Mouse (Mus musculus): ENCODE measurements around the gene Tlr13. TPM values are rescaled to one million over a fixed set of nuclear protein-coding genes. Genes with fewer than 3 reads are reported as not detected.

Tlr13 gene
- total and polyA plus RNA-seq, 3 experiments = not detected

DNA sequence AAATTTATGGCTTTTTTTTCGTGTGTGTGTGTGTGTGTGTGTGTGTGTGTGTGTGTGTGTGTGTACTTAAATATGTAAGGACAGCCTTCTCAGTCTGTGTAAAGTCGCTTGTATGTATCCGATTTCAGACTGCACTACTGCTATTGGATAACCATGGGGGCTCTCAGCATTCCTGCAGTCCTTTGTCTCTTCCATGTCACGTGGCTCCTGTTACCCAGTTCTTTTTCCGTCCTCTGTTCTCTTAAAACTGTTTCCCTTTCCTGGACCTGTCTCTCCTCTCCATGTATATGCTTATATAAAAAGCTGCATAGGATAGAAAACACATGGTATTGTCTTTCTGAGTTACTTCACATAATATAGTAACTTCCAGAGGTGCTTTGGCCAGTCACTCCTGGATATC, 42.7 kb downstream of the Tlr13 start:
- no peak overlapping the region for H3K27ac ChIP-seq (ENCODE audit: control insufficient read depth, low read depth, low read length)
- no peaks in the 10 kb centered on the region for H3K27me3 ChIP-seq (ENCODE audit: control insufficient read depth in 1 of 2, insufficient read depth in 2 of 2, low read length in 2 of 2)
- H3K9ac ChIP-seq (ENCODE audit: control insufficient read depth, low read depth, low read length, poor library complexity, severe bottlenecking) = peak overlapping the region; percentile 88; the same call in 1 of the 2 replicates
- H3K9me3 ChIP-seq (replicated peaks; ENCODE audit: insufficient read depth, low read length) = no peaks in the 10 kb centered on the region
- no peak for DNase-seq (ENCODE audit: low read depth, low spot score)
- peaks cover 35% of the 10 kb centered on the region for H3K79me2 ChIP-seq (ENCODE audit: control insufficient read depth, insufficient read depth, low read length, poor library complexity)
- peaks cover 8 to 17% of the 10 kb centered on the region in 2 experiments; a peak in 3 of 4 replicates for H3K36me3 ChIP-seq (ENCODE audit: control insufficient read depth in 1 of 2, insufficient read depth in 2 of 2, low read length in 2 of 2)
- TF ChIP-seq ETS1 (IDR thresholded peaks at IDR 0.05; ENCODE audit: low read depth, low read length) (no peak), ZKSCAN1 (IDR thresholded peaks at IDR 0.05; ENCODE audit: low read depth, low read length) (no peak), POLR2A (IDR thresholded peaks at IDR 0.05; ENCODE audit: control insufficient read depth in 1 of 2, insufficient read depth in 1 of 2, low read depth in 1 of 2, low read length in 2 of 2, poor library complexity in 1 of 2) (no peak)
- H3K4me1 ChIP-seq (ENCODE audit: control insufficient read depth in 1 of 2, insufficient read depth in 2 of 2, low read length in 2 of 2) = peaks cover 0 to 13% of the 10 kb centered on the region in 2 experiments; a peak in 3 of 4 replicates
- no peak overlapping the region; a peak in 1 of 4 replicates for H3K4me3 ChIP-seq (ENCODE audit: control insufficient read depth in 1 of 2, insufficient read depth in 1 of 2, low read depth in 2 of 2, low read length in 2 of 2)

DNA sequence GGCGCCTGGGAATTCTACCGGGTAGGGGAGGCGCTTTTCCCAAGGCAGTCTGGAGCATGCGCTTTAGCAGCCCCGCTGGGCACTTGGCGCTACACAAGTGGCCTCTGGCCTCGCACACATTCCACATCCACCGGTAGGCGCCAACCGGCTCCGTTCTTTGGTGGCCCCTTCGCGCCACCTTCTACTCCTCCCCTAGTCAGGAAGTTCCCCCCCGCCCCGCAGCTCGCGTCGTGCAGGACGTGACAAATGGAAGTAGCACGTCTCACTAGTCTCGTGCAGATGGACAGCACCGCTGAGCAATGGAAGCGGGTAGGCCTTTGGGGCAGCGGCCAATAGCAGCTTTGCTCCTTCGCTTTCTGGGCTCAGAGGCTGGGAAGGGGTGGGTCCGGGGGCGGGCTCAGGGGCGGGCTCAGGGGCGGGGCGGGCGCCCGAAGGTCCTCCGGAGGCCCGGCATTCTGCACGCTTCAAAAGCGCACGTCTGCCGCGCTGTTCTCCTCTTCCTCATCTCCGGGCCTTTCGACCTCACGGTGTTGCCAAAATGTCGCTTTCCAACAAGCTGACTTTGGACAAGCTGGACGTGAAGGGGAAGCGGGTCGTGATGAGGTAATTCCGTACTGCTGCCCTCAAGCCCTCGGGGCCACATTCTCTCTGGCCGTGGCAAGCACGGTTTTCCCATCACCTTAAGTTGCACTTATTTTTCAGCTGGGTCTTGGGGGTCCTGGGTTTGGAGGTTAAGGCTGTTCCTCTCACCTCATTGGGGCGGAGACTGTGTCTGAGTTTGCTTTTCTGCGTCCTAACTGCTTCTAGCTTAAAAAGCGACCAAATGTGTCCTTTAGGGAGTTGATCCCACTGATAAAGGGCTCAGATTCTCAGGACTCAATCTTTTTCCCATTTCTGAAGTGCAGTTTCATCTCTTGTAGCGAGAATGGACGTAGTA, 44.0 kb downstream of the Tlr13 start, which contains the start of gene Pgk1:
TSS of gene Pgk1 (plus strand) at position 388 of the 937 bp plus-strand sequence.
- no peaks in the 10 kb centered on the region for H3K27me3 ChIP-seq (ENCODE audit: control insufficient read depth in 1 of 2, insufficient read depth in 2 of 2, low read length in 2 of 2)
- DNase-seq (ENCODE audit: low read depth, low spot score) = peak; percentile 96
- peaks cover 42% of the 10 kb centered on the region for H3K79me2 ChIP-seq (ENCODE audit: control insufficient read depth, insufficient read depth, low read length, poor library complexity)
- peaks cover 0 to 13% of the 10 kb centered on the region in 2 experiments; a peak in 3 of 4 replicates for H3K4me1 ChIP-seq (ENCODE audit: control insufficient read depth in 1 of 2, insufficient read depth in 2 of 2, low read length in 2 of 2)
- peak within 1 kb of the TSS; percentile 63 for H3K27ac ChIP-seq (ENCODE audit: control insufficient read depth, low read depth, low read length)
- peak within 1 kb of the TSS; percentile 88 for H3K9ac ChIP-seq (ENCODE audit: control insufficient read depth, low read depth, low read length, poor library complexity, severe bottlenecking)
- H3K9me3 ChIP-seq (replicated peaks; ENCODE audit: insufficient read depth, low read length) = no peaks in the 10 kb centered on the region
- H3K4me3 ChIP-seq (ENCODE audit: control insufficient read depth in 1 of 2, insufficient read depth in 1 of 2, low read depth in 2 of 2, low read length in 2 of 2) = peak within 1 kb of the TSS; percentile 91 to 99
- peaks cover 14 to 25% of the 10 kb centered on the region in 2 experiments for H3K36me3 ChIP-seq (ENCODE audit: control insufficient read depth in 1 of 2, insufficient read depth in 2 of 2, low read length in 2 of 2)
- peak; percentile 24; the same call in 1 of the 2 replicates for TF ChIP-seq CHD2 (IDR thresholded peaks at IDR 0.05; ENCODE audit: low read length)
- peak; percentile 76 for TF ChIP-seq ELF1 (IDR thresholded peaks at IDR 0.05; ENCODE audit: low read depth, low read length)
- no peak for TF ChIP-seq UBTF (IDR thresholded peaks at IDR 0.05; ENCODE audit: borderline replicate concordance, insufficient read depth, low read depth, low read length)
- TF ChIP-seq RCOR1 (IDR thresholded peaks at IDR 0.05; ENCODE audit: low read depth, low read length) = no peak
- 0 out of 2 replicates have a peak, but pooled peaks have one; percentile 11 for TF ChIP-seq TBP (IDR thresholded peaks at IDR 0.05; ENCODE audit: low read depth, low read length)
- TF ChIP-seq JUND (IDR thresholded peaks at IDR 0.05; ENCODE audit: low read depth, low read length) = no peak
- no peak for TF ChIP-seq ZC3H11A (IDR thresholded peaks at IDR 0.05; ENCODE audit: low read depth, low read length)
- TF ChIP-seq SMC3 (IDR thresholded peaks at IDR 0.05; ENCODE audit: low read depth, low read length) = no peak
- no peak for TF ChIP-seq KAT2A (conservative IDR thresholded peaks at IDR 0.05; ENCODE audit: low read depth, low read length)
- no peak for TF ChIP-seq RAD21 (IDR thresholded peaks at IDR 0.05; ENCODE audit: low read depth, low read length)
- peak; percentile 28; the same call in 1 of the 2 replicates for TF ChIP-seq SIN3A (IDR thresholded peaks at IDR 0.05; ENCODE audit: low read length)
- no peak for TF ChIP-seq MYC (IDR thresholded peaks at IDR 0.05; ENCODE audit: low read depth, low read length)
- TF ChIP-seq GABPA (IDR thresholded peaks at IDR 0.05; ENCODE audit: low read depth, low read length) = no peak
- peak; percentile 69; the same call in 1 of the 2 replicates for TF ChIP-seq HCFC1 (IDR thresholded peaks at IDR 0.05; ENCODE audit: low read depth, low read length)
- peak; percentile 52; the same call in 1 of the 2 replicates for TF ChIP-seq BHLHE40 (IDR thresholded peaks at IDR 0.05; ENCODE audit: borderline replicate concordance, low read depth, low read length)
- no peak for TF ChIP-seq ZNF384 (IDR thresholded peaks at IDR 0.05; ENCODE audit: low read depth, low read length)
- TF ChIP-seq MXI1 (IDR thresholded peaks at IDR 0.05; ENCODE audit: low read depth, low read length) = peak; percentile 57
- peak; percentile 43; the same call in 1 of the 2 replicates for TF ChIP-seq ZMIZ1 (IDR thresholded peaks at IDR 0.05; ENCODE audit: low read depth, low read length)
- no peak for TF ChIP-seq POLR2AphosphoS2 (IDR thresholded peaks at IDR 0.05; ENCODE audit: low read length)
- TF ChIP-seq MEF2A (IDR thresholded peaks at IDR 0.05; ENCODE audit: extremely low read depth, insufficient replicate concordance, low read depth, low read length, poor library complexity, severe bottlenecking) = no peak
- no peak for TF ChIP-seq EP300 (IDR thresholded peaks at IDR 0.05; ENCODE audit: low read depth in 1 of 2, low read length in 2 of 2)
- no peak for TF ChIP-seq CTCF (IDR thresholded peaks at IDR 0.05 in 2 of 3, conservative IDR thresholded peaks at IDR 0.05 in 1 of 3; ENCODE audit: control insufficient read depth in 1 of 3, insufficient read depth in 1 of 3, low read depth in 2 of 3, low read length in 3 of 3, poor library complexity in 1 of 3, severe bottlenecking in 1 of 3)
- TF ChIP-seq TAL1 (IDR thresholded peaks at IDR 0.05; ENCODE audit: low read length) = no peak
- TF ChIP-seq CHD1 (IDR thresholded peaks at IDR 0.05; ENCODE audit: low read depth, low read length) = no peak; the same call in 1 of the 2 replicates
- TF ChIP-seq MAX (IDR thresholded peaks at IDR 0.05; ENCODE audit: low read length) = peak; percentile 41; the same call in 1 of the 2 replicates
- TF ChIP-seq NRF1 (IDR thresholded peaks at IDR 0.05; ENCODE audit: insufficient read depth, low read depth, low read length, poor library complexity, severe bottlenecking) = peak; percentile 72
